ENCODE assay signal across 8 mouse cellular contexts in genomic region chr1:69106937-69107461, GRCm38 (mm10). TPM values are rescaled to one million over a fixed set of nuclear protein-coding genes. Genes with fewer than 3 reads are reported as not detected.
DNase-seq lines count a peak whose midpoint lies in the region; ATAC-seq lines count a peak whose summit lies in the region.

No protein-coding gene starts in this region.

- no peaks in the 10 kb centered on the region for H3K9me3 ChIP-seq in heart, embryonic 10.5 days
- no peaks in the 10 kb centered on the region for H3K9me3 ChIP-seq in liver, embryonic 11.5 days (ENCODE audit: control insufficient read depth, low read length)
- no peaks in the 10 kb centered on the region for H3K9me3 ChIP-seq in neural tube, embryonic 15.5 days (replicated peaks)

- H3K9ac ChIP-seq in liver, embryonic 11.5 days (ENCODE audit: low read depth, low read length): no peak overlapping the region
- peak overlapping the region; percentile 70 for H3K9ac ChIP-seq in neural tube, embryonic 15.5 days (replicated peaks)

- DNase-seq in adrenal gland, adult 18-20 months (ENCODE audit: low spot score in 2 of 2): peak; percentile 15 to 28
- no peak for DNase-seq in adrenal gland, adult 8-10 months
- DNase-seq in cerebellum, postnatal 36 days: peak; percentile 61 to 64
- peak; percentile 77 for DNase-seq in heart, embryonic 10.5 days (ENCODE audit: low spot score)
- peak; percentile 18 to 43 for DNase-seq in kidney, adult 8-10 months
- peak; percentile 43 for DNase-seq in liver, embryonic 11.5 days (ENCODE audit: low spot score)

- peak overlapping the region; percentile 94 for H3K4me2 ChIP-seq in liver, embryonic 11.5 days
- peak overlapping the region; percentile 91 for H3K4me2 ChIP-seq in neural tube, embryonic 15.5 days

- no peaks in the 10 kb centered on the region for H3K27me3 ChIP-seq in heart, embryonic 10.5 days (ENCODE audit: insufficient read depth, poor library complexity, severe bottlenecking)
- peaks cover 55% of the 10 kb centered on the region for H3K27me3 ChIP-seq in liver, embryonic 11.5 days (replicated peaks; ENCODE audit: control insufficient read depth, insufficient read depth, low read length)
- H3K27me3 ChIP-seq in neural tube, embryonic 15.5 days (replicated peaks): no peaks in the 10 kb centered on the region; the same call in 1 of the 2 replicates

- peak overlapping the region; percentile 94 for H3K27ac ChIP-seq in heart, embryonic 10.5 days
- no peak overlapping the region for H3K27ac ChIP-seq in liver, embryonic 11.5 days (ENCODE audit: low read depth, low read length)
- H3K27ac ChIP-seq in neural tube, embryonic 15.5 days (replicated peaks): peak overlapping the region; percentile 78

- peaks cover 21% of the 10 kb centered on the region for H3K4me1 ChIP-seq in heart, embryonic 10.5 days
- peaks cover 2% of the 10 kb centered on the region for H3K4me1 ChIP-seq in liver, embryonic 11.5 days (replicated peaks; ENCODE audit: control insufficient read depth, insufficient read depth, low read length)
- H3K4me1 ChIP-seq in neural tube, embryonic 15.5 days: peaks cover 32% of the 10 kb centered on the region

- under 1% methylated on average over 35 of the region's 35 CpGs for WGBS in heart, embryonic 10.5 days
- WGBS in liver, embryonic 11.5 days: under 1% methylated on average over 35 of the region's 35 CpGs
- under 1% methylated on average over 35 of the region's 35 CpGs for WGBS in neural tube, embryonic 15.5 days

- no peak; the same call in 1 of the 2 replicates for ATAC-seq in liver, embryonic 11.5 days (replicated peaks; ENCODE audit: low FRiP score)
- peak; percentile 42 for ATAC-seq in neural tube, embryonic 15.5 days (ENCODE audit: low FRiP score)
- ATAC-seq in erythroid progenitor cell, adult 5-6 weeks (replicated peaks; ENCODE audit: low FRiP score, poor library complexity, severe bottlenecking): no peak

- no peaks in the 10 kb centered on the region for H3K36me3 ChIP-seq in heart, embryonic 10.5 days
- no peaks in the 10 kb centered on the region for H3K36me3 ChIP-seq in liver, embryonic 11.5 days (ENCODE audit: control insufficient read depth, insufficient read depth, low read length)
- H3K36me3 ChIP-seq in neural tube, embryonic 15.5 days: no peaks in the 10 kb centered on the region

- peak overlapping the region; percentile 87 for H3K4me3 ChIP-seq in heart, embryonic 10.5 days
- H3K4me3 ChIP-seq in liver, embryonic 11.5 days (ENCODE audit: low read depth, low read length): peak overlapping the region; percentile 60
- H3K4me3 ChIP-seq in neural tube, embryonic 15.5 days (replicated peaks): peak overlapping the region; percentile 79

RNA-seq across cellular contexts. Expression of gene Erbb4, which starts 0.9 kb away (rescaled TPM):
- total RNA-seq in adrenal gland, adult 18-20 months (2021): 1 to 10 TPM in 1 of 2 experiments, under 1 TPM in 1; 0.89 to 1.7 TPM
- total RNA-seq in adrenal gland, adult 8-10 months (2022): 1 to 10 TPM; 1.1 to 2.0 (median 1.3) TPM
- polyA plus RNA-seq in heart, embryonic 10.5 days (2016; fragmentation: Nextera tagmentation; extraction: Ambion mirVana): 9.8 and 13.6 TPM in 2 replicates
- 0.08 and 0.11 TPM in 2 replicates for polyA plus RNA-seq in liver, embryonic 11.5 days (2014; fragmentation: Nextera tagmentation; extraction: Ambion mirVana)
- polyA plus RNA-seq in neural tube, embryonic 15.5 days (2015; fragmentation: Nextera tagmentation; extraction: Ambion mirVana): 12.1 and 12.8 TPM in 2 replicates
- not detected in 2 replicates for total RNA-seq in erythroid progenitor cell, adult 5-6 weeks (2015; ENCODE audit: low replicate concordance)
- total RNA-seq in erythroid progenitor cell, adult 5-6 weeks (2017; ENCODE audit: low replicate concordance): not detected in 2 replicates
